Mouse (Mus musculus) limb, embryonic 15.5 days (tissue): ENCODE results near the gene Nipsnap2. TPM values are rescaled to one million over a fixed set of nuclear protein-coding genes. Genes with fewer than 3 reads are reported as not detected.
A peak's percentile ranks its signal among the peaks of the same experiment; 100 is the strongest.
"Not testable (repeated sequence)": the region's sequence is repeated elsewhere in the genome, so short reads cannot be mapped to it uniquely, and the experiment has no call there.

Experiments
- ATAC-seq: fragments of 200-750 bp; cut with Nextera tagmentation; 2 replicates; pipeline ENCODE4 v1.8.0; 2017; ENCODE audit warnings: low read depth, moderate TSS enrichment; ENCODE audit not compliant: insufficient number of reproducible peaks, low FRiP score, low TSS enrichment
- H3K27ac ChIP-seq: fragments of 300-500 bp; sonication (generic); 2 replicates; pipeline ENCODE4 v1.5.1; 2015; ENCODE audit warnings: moderate library complexity, mild to moderate bottlenecking, inconsistent platforms
- H3K27me3 ChIP-seq: fragments of 300-500 bp; sonication (generic); 2 replicates; pipeline ENCODE4 v1.6.1; 2015; ENCODE audit warnings: inconsistent platforms
- H3K36me3 ChIP-seq: fragments of 300-500 bp; sonication (generic); 2 replicates; pipeline ENCODE4 v1.6.1; 2015; ENCODE audit warnings: inconsistent platforms
- H3K4me1 ChIP-seq: fragments of 300-500 bp; sonication (generic); 2 replicates; pipeline ENCODE4 v1.6.1; 2015; ENCODE audit warnings: inconsistent platforms
- H3K4me2 ChIP-seq: fragments of 300-500 bp; sonication (generic); 2 replicates; pipeline ENCODE4 v1.6.1; 2015; ENCODE audit warnings: mild to moderate bottlenecking, inconsistent platforms
- H3K4me3 ChIP-seq: fragments of 300-500 bp; sonication (generic); 2 replicates; pipeline ENCODE4 v1.5.1; 2015; ENCODE audit warnings: mild to moderate bottlenecking, inconsistent platforms
- H3K9ac ChIP-seq: fragments of 300-500 bp; sonication (generic); 2 replicates; pipeline ENCODE4 v1.6.1; 2015; ENCODE audit warnings: inconsistent platforms
- H3K9me3 ChIP-seq: fragments of 300-500 bp; sonication (generic); 2 replicates; pipeline ENCODE4 v1.6.1; 2016; ENCODE audit warnings: inconsistent platforms
- WGBS: fragments of 180-500 bp; shearing (Covaris S2); methylation state at CpG from one replicate; pipeline ENCODE4 v1.1.7; 2015; 5-methylcytosine and 5-hydroxymethylcytosine counted together
- polyA plus RNA-seq: library from polyadenylated mRNA; unstranded; fragments of >200 nt; fragmentation: Nextera tagmentation; extraction: Ambion mirVana; gene quantifications from 2 replicates; pipeline ENCODE4 v1.2.1, GENCODE M21; 2015

Nipsnap2 gene
- polyA plus RNA-seq, 1 experiment from 2014 or later, result 109 TPM

GRCm38 (mm10) chr5:129770443-129771355 lies 45.8 kb downstream of the Nipsnap2 start:
- WGBS, result 88% methylated on average over 23 of the region's 23 CpGs
- no peak overlapping the region for H3K9ac ChIP-seq
- H3K27ac ChIP-seq, result no peak overlapping the region
- no peak for ATAC-seq
- H3K4me2 ChIP-seq, result no peak overlapping the region
- peaks cover 46% of the 10 kb centered on the region for H3K36me3 ChIP-seq
- no peak overlapping the region for H3K4me3 ChIP-seq
- no peaks in the 10 kb centered on the region for H3K27me3 ChIP-seq
- H3K9me3 ChIP-seq, result no peaks in the 10 kb centered on the region
- no peaks in the 10 kb centered on the region for H3K4me1 ChIP-seq

GRCm38 (mm10) chr5:129772433-129772832 lies 47.6 kb downstream of the Nipsnap2 start:
- no peak for ATAC-seq
- 80% methylated on average over 10 of the region's 10 CpGs for WGBS
- Histone ChIP-seq H3K4me3 (no peak overlapping the region), H3K9me3 (no peaks in the 10 kb centered on the region), H3K36me3 (peaks cover 33% of the 10 kb centered on the region), H3K4me2 (no peak overlapping the region), H3K27ac (no peak overlapping the region), H3K4me1 (no peaks in the 10 kb centered on the region), H3K27me3 (no peaks in the 10 kb centered on the region), H3K9ac (no peak overlapping the region)

- WGBS, result 65% methylated on average over 4 of the region's 4 CpGs
- not testable (repeated sequence) for H3K4me2 ChIP-seq, H3K4me1 ChIP-seq, H3K4me3 ChIP-seq, H3K27ac ChIP-seq, H3K9ac ChIP-seq, H3K27me3 ChIP-seq, H3K9me3 ChIP-seq, ATAC-seq
- peaks cover 24% of the 10 kb centered on the region; the same call in 1 of the 2 replicates for H3K36me3 ChIP-seq
Observed at GRCm38 (mm10) chr5:129773330-129773729, 48.5 kb downstream of the Nipsnap2 start.

DNA sequence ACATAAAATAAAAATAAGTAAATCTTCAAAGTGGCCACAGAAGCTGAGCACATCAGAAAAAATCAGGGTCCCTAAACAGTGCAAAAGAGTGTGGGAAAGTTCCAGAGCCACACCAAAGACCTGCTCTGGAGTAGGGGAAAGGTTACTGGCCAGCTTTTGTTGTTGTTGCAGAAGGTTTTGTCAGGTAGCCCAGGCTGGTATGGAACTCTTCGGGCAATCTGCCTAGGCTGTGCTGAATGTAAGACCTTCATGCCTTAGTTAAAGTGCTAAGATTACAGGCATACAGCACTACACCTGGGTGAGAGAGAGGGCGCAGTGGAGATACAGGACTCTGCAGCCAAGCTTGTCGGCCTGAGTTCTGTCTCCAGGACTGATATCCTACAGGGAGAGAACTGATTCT lies 49.8 kb downstream of the Nipsnap2 start:
- H3K27me3 ChIP-seq, result no peaks in the 10 kb centered on the region
- H3K9me3 ChIP-seq, result no peaks in the 10 kb centered on the region
- WGBS, result 77% methylated on average over 3 of the region's 3 CpGs
- no peak overlapping the region for H3K9ac ChIP-seq
- H3K4me3 ChIP-seq, result no peak overlapping the region
- peaks cover 18% of the 10 kb centered on the region; the same call in 1 of the 2 replicates for H3K36me3 ChIP-seq
- peaks cover 5% of the 10 kb centered on the region; the same call in 1 of the 2 replicates for H3K4me1 ChIP-seq
- no peak overlapping the region for H3K4me2 ChIP-seq
- H3K27ac ChIP-seq, result no peak overlapping the region
- ATAC-seq, result no peak

DNA sequence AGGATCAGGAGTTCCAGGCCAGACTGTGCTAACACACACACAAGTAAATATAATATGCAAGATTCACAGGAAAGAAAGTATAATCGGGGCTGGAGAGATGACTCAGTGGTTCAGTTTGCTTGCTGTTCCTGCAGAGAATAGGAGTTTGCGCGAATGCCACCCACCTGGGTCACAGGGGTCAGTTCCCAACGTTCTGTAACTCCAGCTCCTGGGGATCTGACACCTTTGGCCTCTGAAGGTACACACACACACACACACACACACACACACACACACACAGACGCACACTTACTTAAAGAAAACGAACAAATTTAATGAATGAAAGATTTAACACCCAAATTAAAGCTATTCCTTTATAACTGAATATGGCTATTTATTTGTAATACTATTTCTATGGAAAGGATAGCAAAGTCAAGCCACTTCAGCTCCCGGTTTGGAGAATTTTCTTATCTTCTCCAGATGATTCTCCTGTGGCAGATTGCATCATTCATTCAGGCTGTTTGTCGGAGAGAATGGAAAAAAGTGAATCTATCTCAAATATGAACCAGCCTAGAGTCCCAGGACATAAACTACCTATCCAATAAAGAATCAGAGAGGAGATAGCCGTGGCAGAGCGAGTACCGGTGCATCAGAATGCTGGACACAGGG lies 53.6 kb downstream of the Nipsnap2 start:
- Histone ChIP-seq H3K4me3 (peak overlapping the region; percentile 62), H3K36me3 (no peaks in the 10 kb centered on the region), H3K4me1 (peaks cover 9% of the 10 kb centered on the region; the same call in 1 of the 2 replicates), H3K27me3 (no peaks in the 10 kb centered on the region), H3K27ac (no peak overlapping the region; the same call in 1 of the 2 replicates), H3K4me2 (peak overlapping the region; percentile 83), H3K9ac (peak overlapping the region; percentile 33), H3K9me3 (no peaks in the 10 kb centered on the region)
- WGBS, result 36% methylated on average over 11 of the region's 11 CpGs
- no peak for ATAC-seq

GRCm38 (mm10) chr5:129778996-129779716 lies 54.3 kb downstream of the Nipsnap2 start:
- Histone ChIP-seq H3K27me3 (no peaks in the 10 kb centered on the region), H3K9me3 (no peaks in the 10 kb centered on the region), H3K4me1 (peaks cover 9% of the 10 kb centered on the region; the same call in 1 of the 2 replicates), H3K4me3 (peak overlapping the region; percentile 62), H3K27ac (peak overlapping the region; percentile 55), H3K36me3 (no peaks in the 10 kb centered on the region), H3K4me2 (peak overlapping the region; percentile 83), H3K9ac (peak overlapping the region; percentile 33)
- WGBS, result under 1% methylated on average over 32 of the region's 32 CpGs
- ATAC-seq, result peak; percentile 87

DNA sequence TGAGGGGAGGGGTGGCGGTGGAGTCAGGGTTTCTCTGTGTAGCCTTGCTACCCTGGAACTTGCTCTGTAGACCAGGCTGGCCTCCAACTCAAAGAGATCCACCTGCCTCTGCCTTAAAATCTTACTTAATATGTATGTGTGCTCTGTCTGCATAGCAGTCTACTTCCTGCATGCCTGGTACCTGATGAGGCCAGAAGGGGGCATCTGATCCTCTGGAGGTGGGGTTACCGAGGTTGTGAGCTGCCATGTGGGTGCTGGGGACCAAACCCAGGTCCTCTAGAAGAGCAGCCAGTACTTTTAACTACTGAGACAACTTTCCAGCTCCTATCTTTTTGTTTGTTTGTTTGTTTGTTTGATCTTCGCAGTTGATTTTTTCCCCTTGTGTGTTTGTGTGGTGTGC lies 55.3 kb downstream of the Nipsnap2 start:
- 84% methylated on average over 3 of the region's 3 CpGs for WGBS
- no peak overlapping the region for H3K4me2 ChIP-seq

DNA sequence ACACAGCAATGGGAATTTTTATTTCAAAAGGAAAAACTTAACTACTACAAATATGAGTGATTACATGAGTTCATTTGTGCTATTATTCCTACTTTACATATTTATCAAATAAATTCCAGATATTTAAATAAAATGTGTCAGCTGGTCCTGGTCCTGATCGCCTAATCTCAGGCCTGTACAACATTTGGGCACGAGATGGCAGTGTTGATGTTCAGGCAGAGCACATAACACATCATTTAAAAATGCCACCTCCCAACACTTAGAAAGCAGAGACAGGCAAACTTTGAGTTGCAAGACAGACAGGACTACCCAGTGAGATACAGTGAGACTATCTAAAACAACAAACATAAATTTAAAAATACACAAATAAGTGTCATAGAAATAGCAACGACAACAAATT lies 57.3 kb downstream of the Nipsnap2 start:
- no peaks in the 10 kb centered on the region for H3K27me3 ChIP-seq

More for the DNA sequence above, 55.3 kb downstream of the Nipsnap2 start:
- H3K36me3 ChIP-seq, result no peaks in the 10 kb centered on the region
- H3K9me3 ChIP-seq, result no peaks in the 10 kb centered on the region
- no peak for ATAC-seq
- H3K4me3 ChIP-seq, result no peak overlapping the region
- no peak overlapping the region for H3K9ac ChIP-seq
- no peak overlapping the region for H3K27ac ChIP-seq
- no peaks in the 10 kb centered on the region for H3K27me3 ChIP-seq
- H3K4me1 ChIP-seq, result peaks cover 9% of the 10 kb centered on the region; the same call in 1 of the 2 replicates

GRCm38 (mm10) chr5:129785235-129785870 lies 60.5 kb downstream of the Nipsnap2 start:
- WGBS, result 88% methylated on average over 5 of the region's 5 CpGs
- Histone ChIP-seq H3K9ac (no peak overlapping the region), H3K27me3 (no peaks in the 10 kb centered on the region), H3K4me1 (peaks cover 17% of the 10 kb centered on the region), H3K4me2 (no peak overlapping the region), H3K27ac (no peak overlapping the region), H3K4me3 (no peak overlapping the region), H3K9me3 (no peaks in the 10 kb centered on the region), H3K36me3 (peaks cover 19% of the 10 kb centered on the region)
- ATAC-seq, result no peak

More for the DNA sequence above, 57.3 kb downstream of the Nipsnap2 start:
- H3K27ac ChIP-seq, result no peak overlapping the region
- WGBS, result 48% methylated on average over 3 of the region's 3 CpGs
- no peaks in the 10 kb centered on the region for H3K36me3 ChIP-seq
- H3K4me1 ChIP-seq, result peaks cover 13% of the 10 kb centered on the region
- H3K4me2 ChIP-seq, result no peak overlapping the region
- no peaks in the 10 kb centered on the region for H3K9me3 ChIP-seq
- no peak overlapping the region for H3K4me3 ChIP-seq
- H3K9ac ChIP-seq, result no peak overlapping the region
- ATAC-seq, result no peak

DNA sequence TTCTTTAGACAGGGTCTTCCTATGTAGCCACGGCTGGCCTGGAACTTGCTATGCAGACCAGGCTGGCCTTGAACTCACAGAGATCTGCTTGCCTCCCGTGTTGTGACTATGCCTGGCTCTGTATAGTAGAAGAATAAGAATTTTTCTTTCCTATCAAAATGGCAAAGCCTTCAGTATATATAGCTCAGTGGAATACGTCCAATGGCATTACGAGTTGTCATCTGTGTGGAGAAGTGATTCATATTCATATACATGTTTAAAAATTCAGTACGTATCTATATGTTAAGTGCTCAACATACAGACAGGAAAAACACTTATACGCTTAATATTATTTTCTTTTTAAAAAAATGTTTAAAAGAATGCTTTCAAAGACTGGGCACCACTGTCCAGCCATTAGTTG lies 61.3 kb downstream of the Nipsnap2 start:
- Histone ChIP-seq H3K4me1 (peaks cover 17% of the 10 kb centered on the region), H3K4me3 (peak overlapping the region; percentile 76), H3K27ac (peak overlapping the region; percentile 100), H3K9ac (peak overlapping the region; percentile 68), H3K27me3 (no peaks in the 10 kb centered on the region), H3K4me2 (peak overlapping the region; percentile 51), H3K9me3 (no peaks in the 10 kb centered on the region), H3K36me3 (peaks cover 25% of the 10 kb centered on the region)
- no peak for ATAC-seq
- 75% methylated on average over 6 of the region's 6 CpGs for WGBS
